Mouse (Mus musculus) cerebellum, adult 9-11 months (tissue): ENCODE measurements around the gene Tmem86b.
A peak's percentile ranks its signal among the peaks of the same experiment; 100 is the strongest.

ENCODE experiments used
- DNase-seq: peaks from one replicate; pipeline ENCODE4 v3.0.0; 2022

Gene Tmem86b

DNA sequence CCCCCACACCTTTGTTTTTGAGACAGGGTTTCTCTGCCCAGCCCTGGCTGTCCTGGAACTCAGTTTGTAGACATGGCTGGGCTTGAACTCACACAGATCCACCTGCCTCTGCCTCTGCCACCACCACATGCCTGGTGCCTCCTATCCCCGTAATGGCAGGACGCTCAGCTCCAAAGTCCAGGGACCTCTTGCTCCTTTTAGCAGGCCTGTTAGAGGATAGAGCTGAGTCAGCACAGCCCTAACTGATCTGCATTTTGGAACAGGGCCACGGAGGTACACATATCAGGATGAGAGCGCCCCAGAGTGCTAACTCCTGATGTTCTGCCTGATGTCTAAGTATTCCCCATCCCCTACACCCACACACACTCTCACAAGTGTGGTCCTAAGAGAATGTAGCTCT, at the start of gene Tmem86b:
TSS of gene Tmem86b (minus strand) at position 392 of the 400 bp plus-strand sequence.
- no peak for DNase-seq

DNA sequence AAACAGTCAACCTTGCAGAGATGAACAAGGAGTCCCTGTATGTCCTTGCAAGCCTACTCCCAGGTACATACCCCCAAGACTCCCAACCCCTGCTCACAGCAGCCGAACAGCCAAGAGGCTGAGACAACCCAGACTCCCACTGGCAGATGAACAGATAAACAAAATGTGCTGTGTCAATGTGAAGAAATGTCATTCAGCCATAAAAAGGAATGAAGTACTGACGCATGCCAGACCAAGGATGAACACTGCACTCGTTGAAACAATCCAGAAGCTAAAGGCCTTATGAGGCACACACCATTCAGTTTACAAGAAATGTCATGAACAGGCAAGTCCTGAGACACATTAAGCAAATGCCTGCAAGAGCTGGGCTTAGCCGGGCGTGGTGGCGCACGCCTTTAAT, 44.0 kb upstream of the Tmem86b start:
- no peak for DNase-seq

DNA sequence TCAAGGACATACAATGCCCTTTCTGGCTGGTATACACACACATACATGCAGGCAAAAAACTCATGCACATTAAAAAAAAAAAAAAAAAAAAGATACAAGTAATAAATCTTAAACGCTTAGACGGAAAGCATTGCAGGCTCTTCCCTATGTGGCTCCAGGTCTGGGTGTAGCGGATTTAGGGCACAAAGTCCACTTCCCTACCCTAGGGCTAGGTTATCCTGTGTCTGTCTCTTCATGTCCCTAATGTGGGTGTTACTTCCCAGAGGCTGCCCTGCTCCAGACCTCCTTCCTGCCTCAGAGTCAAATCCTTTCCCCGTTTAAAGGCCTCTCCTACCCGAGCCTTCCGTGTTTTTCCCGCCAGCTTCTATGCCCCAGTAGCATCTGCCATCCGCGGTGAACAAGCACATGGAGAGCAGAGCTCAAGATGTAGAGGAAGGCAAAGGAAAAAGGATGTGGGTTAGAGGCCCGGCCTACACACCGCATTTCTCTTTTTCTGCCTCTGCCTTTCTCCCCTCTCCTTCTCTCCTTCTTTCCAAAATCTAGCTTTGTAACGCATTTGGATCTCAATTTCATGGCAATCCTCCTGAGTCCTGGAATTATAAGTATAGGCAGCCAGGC, 43.0 kb upstream of the Tmem86b start:
- DNase-seq, result no peak

- DNase-seq, result no peak
These were observed 40.7 kb upstream of the Tmem86b start for GRCm38 (mm10) chr7:4671956-4672355.

GRCm38 (mm10) chr7:4670655-4671255, 39.5 kb upstream of the Tmem86b start:
- no peak for DNase-seq

GRCm38 (mm10) chr7:4669156-4669555, 37.9 kb upstream of the Tmem86b start:
- no peak for DNase-seq

DNA sequence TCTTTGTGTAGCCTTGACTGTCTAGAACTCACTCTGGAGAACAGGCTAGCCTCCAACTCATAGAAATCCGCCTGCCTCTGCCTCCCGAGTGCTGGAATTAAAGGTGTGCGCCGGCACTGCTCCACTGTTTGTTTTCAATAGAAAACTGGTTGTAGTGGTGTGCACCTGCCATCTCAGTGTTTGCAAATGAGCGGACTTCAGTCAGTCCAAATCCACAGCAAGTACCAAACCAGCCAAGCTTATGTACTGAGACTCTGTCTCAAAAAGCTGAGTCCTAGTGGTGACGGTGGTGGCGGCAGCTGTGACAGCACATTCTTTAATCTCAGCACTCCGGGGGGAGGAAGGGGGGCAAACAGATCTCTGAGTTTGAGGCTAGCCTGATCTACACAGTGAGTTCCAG, 37.3 kb upstream of the Tmem86b start:
- DNase-seq, result no peak

DNA sequence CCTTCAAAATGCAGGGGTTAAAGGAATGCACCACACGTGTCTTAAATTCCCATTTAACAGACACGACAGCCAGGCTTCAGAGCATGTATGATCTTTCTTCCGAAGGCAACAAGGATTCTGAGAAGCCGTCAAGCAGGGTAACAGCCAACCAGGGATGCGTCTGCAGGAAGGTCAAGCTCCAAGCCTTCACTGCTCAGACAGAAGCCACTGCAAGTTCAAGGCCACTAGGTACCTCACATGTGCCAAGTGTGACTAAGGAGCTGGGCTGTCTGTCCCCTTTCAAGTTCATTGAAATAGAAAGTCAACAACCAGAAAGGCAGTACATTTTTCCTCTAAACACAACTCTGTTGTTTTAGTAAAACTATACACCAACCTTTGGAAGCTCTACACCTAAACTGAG, 35.6 kb upstream of the Tmem86b start:
- DNase-seq, result no peak

- no peak for DNase-seq
These were observed 32.5 kb upstream of the Tmem86b start for GRCm38 (mm10) chr7:4663742-4664141.

DNA sequence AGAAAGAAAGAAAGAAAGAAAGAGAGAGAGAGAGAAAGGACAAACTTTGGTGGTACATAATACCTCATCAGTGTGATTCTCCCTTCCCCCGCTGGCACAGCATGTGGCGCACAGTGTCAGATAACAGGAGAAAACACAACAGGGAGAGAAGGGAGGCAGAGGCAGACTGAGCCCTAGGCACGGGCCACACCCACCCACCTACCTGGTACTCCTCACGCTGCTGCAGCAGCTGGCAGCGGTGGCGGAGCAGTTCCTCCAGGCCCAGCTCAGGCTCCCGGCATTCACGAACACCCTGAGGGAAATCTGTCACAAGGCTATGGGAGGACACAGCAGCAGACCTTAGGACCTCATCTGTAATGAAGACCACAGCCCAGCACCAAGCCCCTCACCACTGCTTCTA, 32.0 kb upstream of the Tmem86b start:
- no peak for DNase-seq

GRCm38 (mm10) chr7:4659911-4660443, 28.8 kb upstream of the Tmem86b start:
- DNase-seq, result peak; percentile 41

DNA sequence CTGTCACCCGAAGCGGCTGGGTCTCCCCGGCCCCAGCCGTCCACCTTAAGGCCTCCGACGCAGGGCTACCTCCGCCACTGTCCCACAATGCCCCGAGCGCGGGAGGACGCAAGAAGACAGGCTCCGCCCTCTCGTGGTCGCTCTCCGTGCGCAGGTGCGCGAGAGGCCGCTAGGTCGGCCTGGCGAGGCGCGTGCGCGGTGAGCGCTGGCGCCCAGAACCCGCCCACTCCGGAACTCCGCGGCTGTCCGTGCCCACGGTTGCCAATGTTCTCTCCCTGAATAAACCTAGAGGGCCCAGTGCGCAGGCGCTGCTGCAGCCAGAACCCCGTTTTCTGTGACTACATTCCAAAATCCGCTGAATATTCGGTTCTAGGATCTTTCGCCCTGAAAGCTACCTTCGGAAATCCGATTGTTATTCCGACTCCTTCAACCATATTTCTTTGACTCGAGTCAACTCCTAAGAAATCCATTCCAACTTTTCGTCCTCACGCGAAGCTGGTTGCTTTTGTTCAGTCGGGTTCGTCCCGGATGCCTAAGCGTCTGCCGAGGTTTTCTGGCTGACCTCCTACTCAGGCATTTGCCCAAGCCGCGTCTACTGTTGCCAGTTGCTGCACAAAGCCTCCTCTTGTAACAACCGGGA, 27.8 kb upstream of the Tmem86b start, which contains the start of gene Ppp6r1:
TSS of gene Ppp6r1 (minus strand) at position 108 of the 640 bp plus-strand sequence.
- DNase-seq, result peak; percentile 99

- DNase-seq, result peak; percentile 68
These were observed 27.1 kb upstream of the Tmem86b start for GRCm38 (mm10) chr7:4658128-4658907.

DNA sequence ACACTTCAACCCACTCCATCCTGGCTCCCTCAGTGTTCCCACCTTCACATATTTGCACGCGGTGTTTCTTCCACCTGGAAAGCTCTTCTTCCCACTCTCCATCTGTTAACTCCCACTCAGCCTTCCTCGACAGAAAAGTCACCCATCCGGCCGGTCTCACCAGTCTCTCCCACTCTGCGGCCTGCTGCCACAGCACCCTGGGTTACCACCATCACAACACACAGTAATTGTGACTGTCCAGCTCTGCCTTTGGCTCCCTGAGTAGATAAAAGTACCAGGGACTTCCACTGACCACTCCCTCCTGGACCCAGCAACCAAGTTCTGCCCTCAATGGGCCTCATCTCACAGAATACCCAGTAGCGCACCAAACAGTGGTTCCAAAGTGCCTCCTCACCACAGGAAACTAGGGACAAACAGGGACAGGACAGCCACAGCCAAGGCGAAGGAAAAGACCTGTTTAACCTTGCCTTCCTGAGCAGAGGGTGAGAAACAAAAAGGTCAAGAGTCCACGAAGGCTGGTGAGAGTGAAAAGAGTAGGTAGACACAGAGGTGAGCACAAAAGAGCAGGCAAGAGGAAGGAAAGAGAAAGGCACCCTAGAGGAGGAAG, 26.4 kb upstream of the Tmem86b start:
- peak; percentile 45 for DNase-seq

GRCm38 (mm10) chr7:4656818-4657217, 25.6 kb upstream of the Tmem86b start:
- DNase-seq, result no peak

DNA sequence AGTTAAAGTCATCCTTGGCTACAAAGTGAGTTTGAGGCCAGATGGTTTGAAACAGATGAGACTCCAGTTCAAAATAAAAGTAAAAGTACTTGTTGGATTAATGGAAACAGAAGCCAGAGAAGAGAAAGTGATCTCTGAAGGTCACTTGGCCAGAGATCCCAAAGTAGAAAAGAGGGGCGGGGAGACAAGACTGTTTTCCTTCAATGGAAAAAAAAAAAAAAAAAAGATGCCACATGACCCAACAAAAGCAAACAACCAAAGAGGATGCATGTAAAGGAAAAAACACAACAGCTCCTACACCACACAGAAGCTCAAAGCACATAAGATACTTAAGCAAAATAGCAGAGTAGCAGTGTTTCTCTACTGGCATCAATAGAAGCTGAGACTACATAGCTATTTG, 24.7 kb upstream of the Tmem86b start:
- no peak for DNase-seq

DNA sequence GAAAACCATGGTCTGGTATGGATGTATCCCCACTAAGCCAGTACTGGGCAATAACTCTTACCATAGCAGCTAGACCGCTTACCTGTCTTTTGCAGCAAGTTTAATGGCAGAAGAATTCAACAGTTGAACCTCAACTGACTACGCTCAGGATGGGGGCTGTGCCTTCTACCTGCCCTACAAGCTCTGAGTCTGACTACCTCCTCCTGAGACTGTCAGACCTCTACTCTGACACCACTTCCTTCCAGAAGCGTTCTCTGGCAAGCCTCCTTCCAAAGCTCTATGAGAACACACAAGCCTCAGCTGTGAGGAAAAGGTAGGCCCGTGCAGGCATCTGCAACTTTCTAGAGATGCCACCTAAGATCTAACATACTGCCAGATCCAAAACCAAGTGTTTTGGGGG, 24.2 kb upstream of the Tmem86b start:
- DNase-seq, result no peak

DNA sequence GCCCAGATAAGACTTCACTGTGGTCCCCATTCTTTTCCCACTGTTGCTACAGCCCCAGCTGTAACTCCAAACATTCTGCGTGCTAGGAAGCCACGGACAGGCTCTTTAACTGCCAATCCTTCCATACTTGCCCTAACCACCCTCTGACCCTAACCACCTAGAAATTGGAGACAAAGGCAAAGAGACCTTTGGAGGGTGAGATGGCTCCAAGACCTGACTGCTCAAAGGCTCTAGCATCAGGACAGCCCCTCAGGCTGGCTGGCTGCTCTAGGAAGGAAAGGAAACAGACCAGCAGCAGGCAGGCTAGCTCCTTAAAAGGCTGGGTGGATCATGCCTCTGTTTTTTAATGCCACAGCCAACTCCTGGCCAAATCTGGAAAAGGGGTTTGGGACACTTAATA, 23.0 kb upstream of the Tmem86b start:
- no peak for DNase-seq

- DNase-seq, result no peak
These were observed 22.6 kb upstream of the Tmem86b start for GRCm38 (mm10) chr7:4653780-4654179.

DNA sequence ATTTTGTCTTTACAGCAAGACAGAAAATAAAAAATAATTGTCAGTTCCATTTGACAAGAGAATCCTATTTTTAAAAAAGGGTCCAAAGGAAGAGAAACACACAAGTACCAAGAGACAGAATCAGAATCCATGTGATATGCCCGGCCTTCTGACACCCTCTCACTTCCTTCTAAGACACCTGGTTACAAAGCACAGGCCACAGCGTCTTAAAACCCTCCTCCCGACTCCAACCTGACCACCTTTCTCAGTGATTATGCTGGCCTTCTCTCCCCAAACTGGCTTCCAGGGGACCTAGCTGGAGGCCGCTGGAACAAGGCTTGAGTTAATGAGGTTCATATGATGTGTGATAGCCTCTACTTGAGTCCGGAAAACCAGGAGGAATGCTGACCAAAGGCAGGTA, 22.1 kb upstream of the Tmem86b start:
- no peak for DNase-seq

DNA sequence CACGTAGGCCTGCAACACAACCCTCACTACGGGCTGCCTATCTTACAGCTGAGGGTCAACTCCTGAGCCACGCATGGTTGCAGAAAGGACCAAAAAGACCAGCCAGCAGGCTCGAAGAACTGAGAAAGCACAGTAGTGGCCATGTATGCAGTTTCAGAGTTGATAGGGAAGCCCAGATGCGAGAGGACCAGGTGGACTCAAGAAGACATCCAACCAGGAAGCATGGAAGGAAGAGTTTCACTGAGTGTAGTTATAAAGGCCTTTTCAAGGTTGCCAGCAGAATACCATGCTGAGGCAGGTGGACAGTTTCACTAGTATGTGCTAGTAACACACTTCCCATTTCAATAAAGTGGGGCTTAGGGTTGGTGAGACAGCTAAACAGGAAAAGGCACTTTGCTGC, 21.5 kb upstream of the Tmem86b start:
- no peak for DNase-seq

DNA sequence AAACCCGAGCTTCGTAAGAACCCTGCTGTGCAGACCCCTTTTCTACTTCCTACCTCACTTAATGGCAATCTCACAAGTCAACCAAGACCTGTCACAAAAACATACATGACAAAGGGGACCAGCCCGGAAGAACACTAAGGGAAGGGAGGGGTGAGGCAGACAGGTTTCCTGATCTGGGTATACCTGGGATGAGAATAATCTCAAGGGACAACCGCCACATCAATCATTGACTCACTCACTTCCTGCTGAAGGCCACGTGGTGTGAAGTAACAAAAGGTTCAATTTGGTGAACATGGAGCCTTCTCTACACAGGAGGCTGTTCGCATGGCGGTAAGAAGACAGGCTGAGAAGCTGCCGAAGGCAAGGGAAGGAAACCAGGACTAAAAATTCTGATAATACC, 20.4 kb upstream of the Tmem86b start:
- DNase-seq, result no peak

- no peak for DNase-seq
These were observed 16.8 kb upstream of the Tmem86b start for GRCm38 (mm10) chr7:4647992-4648391.
